Mouse (Mus musculus): ENCODE measurements at regions not wholly inside any gene's neighbourhood (a gene's known extent, or its start where the extent isn't known, plus 50 kb on each side); places are given as distances from the start of the nearest gene placed in this dataset.

DNA sequence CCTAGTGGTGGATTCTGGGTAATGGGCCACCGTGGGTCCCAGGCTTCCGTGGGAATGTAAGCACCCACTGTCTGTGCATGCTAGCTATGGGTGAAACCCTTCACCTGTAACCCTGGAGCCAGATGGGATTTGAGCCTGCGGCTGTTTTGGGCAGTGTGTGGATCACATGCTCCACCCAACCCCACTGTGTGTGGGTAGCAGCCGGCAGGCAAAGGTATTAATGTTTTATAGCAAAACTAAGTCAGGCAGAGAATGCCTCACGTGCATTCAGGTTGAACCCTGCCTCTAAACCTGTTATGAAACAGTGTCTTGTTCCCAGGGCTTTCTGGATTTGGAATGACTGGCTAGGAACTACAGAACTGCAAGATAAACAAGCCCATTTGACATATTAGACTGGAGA is 66.0 kb downstream of the Gadd45g start:
- 0 out of 2 replicates have a peak, but pooled peaks cover under 1% of the 10 kb centered on the region for H3K4me1 ChIP-seq (ENCODE audit: control insufficient read depth, insufficient read depth, low read length)

DNA sequence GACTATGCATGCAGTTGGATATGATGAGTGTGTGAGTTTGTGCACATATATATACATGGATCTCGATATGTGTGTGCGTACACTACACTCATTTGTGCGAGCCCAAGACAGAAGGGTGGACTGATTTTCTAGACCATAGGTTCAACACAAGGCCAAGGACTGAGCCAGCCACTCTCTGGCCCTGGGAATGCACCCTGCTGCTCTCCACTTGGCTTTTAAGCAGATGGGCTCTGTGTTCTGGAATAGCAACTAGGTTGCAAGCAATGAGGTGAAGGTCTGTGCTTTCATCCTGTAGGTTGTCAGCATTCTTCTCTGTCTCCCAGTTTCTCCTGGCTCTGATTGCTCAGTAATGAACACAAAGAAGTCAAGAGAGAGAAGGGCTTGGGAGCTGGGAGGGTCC is 66.5 kb downstream of the Gadd45g start:
- TF ChIP-seq CTCF (IDR thresholded peaks at IDR 0.05; ENCODE audit: insufficient read depth, low read depth, low read length) (no peak), POLR2A (IDR thresholded peaks at IDR 0.05; ENCODE audit: insufficient read depth, low read depth, low read length) (no peak)
- 95% methylated on average over 3 of the region's 3 CpGs for WGBS
- Histone ChIP-seq H3K4me1 (ENCODE audit: control insufficient read depth, insufficient read depth, low read length) (peaks cover 3% of the 10 kb centered on the region; the same call in 1 of the 2 replicates), H3K27ac (ENCODE audit: insufficient read depth, low read depth, low read length) (no peak overlapping the region), H3K4me3 (ENCODE audit: insufficient read depth, low read depth, low read length) (no peak overlapping the region)

More for the DNA sequence above, 66.0 kb downstream of the Gadd45g start:
- H3K27ac ChIP-seq (ENCODE audit: insufficient read depth, low read depth, low read length): no peak overlapping the region
- no peak overlapping the region for H3K4me3 ChIP-seq (ENCODE audit: insufficient read depth, low read depth, low read length)
- 90% methylated on average over 5 of the region's 5 CpGs for WGBS
- TF ChIP-seq POLR2A (IDR thresholded peaks at IDR 0.05; ENCODE audit: insufficient read depth, low read depth, low read length) (no peak), CTCF (IDR thresholded peaks at IDR 0.05; ENCODE audit: insufficient read depth, low read depth, low read length) (no peak)

DNA sequence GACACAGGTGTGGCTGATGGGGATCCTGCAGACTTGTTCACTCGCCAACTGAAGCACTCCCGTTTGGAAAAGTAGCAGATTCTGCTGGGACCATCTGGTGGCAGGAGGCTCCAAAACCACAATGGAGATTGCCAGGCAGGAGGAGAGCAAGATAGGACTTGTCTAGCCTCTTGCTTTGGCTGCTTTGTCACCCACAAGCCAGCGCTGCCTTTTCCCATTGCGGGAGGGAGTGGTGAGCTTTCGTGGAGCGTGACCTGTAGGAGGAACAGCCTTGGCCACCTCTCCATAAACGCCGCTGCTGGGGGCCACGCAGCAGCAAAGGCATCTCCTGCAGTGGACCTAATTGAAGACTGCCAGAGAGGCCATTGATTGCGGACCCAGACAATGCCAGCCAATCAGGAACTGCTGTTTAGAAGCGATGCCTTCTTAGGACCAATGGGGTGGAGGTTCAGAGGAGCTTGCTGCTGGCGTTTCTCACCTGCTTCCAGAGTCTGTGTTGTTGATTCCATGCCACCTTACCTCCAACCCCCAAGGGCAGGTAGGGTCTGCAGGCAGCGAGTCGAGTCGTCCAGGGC is 70.3 kb downstream of the Gadd45g start:
- H3K4me3 ChIP-seq (ENCODE audit: insufficient read depth, low read depth, low read length): no peak overlapping the region
- peaks cover 27% of the 10 kb centered on the region for H3K4me1 ChIP-seq (ENCODE audit: control insufficient read depth, insufficient read depth, low read length)
- no peak overlapping the region for H3K27ac ChIP-seq (ENCODE audit: insufficient read depth, low read depth, low read length)
- no peak for TF ChIP-seq POLR2A (IDR thresholded peaks at IDR 0.05; ENCODE audit: insufficient read depth, low read depth, low read length)
- TF ChIP-seq CTCF (IDR thresholded peaks at IDR 0.05; ENCODE audit: insufficient read depth, low read depth, low read length): no peak
- WGBS: 56% methylated on average over 15 of the region's 15 CpGs

DNA sequence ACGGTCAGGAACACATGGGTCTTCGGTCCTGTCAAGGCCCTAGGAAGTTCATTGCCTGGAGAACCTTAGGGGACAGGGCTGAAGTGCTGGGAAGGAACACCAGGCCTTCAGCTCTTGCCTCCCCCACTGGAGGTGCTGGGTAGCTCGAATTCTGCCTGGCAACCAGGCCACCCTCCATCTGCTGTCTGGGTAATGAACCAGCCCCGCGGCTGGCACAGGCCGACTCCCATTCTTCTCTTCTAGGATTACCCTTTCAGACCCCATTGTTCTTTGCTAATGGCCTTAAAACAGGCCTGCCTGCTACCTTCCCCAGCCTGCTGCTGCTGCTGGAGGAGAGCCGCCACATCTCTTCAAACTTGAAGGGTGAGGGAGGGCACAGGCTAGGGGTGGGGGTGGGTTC is 71.2 kb downstream of the Gadd45g start:
- H3K27ac ChIP-seq (ENCODE audit: insufficient read depth, low read depth, low read length): no peak overlapping the region
- no peak overlapping the region for H3K4me3 ChIP-seq (ENCODE audit: insufficient read depth, low read depth, low read length)
- WGBS: 66% methylated on average over 7 of the region's 7 CpGs
- H3K4me1 ChIP-seq (ENCODE audit: control insufficient read depth, insufficient read depth, low read length): peaks cover 27% of the 10 kb centered on the region
- no peak for TF ChIP-seq CTCF (IDR thresholded peaks at IDR 0.05; ENCODE audit: insufficient read depth, low read depth, low read length)
- no peak for TF ChIP-seq POLR2A (IDR thresholded peaks at IDR 0.05; ENCODE audit: insufficient read depth, low read depth, low read length)

DNA sequence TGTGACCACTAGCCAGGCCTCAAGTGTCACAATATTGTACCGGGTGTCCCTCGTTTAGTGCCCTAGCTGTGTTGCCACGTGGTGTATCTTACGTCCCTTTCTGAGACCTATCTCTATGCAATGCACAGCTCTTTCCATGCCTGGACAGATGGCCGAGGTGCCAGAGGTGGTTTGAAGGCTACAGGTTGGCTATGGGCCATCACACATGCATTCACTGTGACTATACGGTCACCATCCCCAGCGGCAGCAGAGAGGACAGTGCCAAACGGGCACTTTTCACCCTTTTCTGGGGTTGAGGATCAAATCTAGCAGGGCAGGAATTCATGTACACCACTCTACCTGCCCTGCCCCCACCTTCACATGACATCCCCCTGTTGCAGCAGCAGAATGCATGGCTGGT is 71.6 kb downstream of the Gadd45g start:
- TF ChIP-seq CTCF (IDR thresholded peaks at IDR 0.05; ENCODE audit: insufficient read depth, low read depth, low read length) (no peak), POLR2A (IDR thresholded peaks at IDR 0.05; ENCODE audit: insufficient read depth, low read depth, low read length) (no peak)
- 74% methylated on average over 8 of the region's 8 CpGs for WGBS
- no peak overlapping the region for H3K27ac ChIP-seq (ENCODE audit: insufficient read depth, low read depth, low read length)
- no peak overlapping the region for H3K4me3 ChIP-seq (ENCODE audit: insufficient read depth, low read depth, low read length)
- H3K4me1 ChIP-seq (ENCODE audit: control insufficient read depth, insufficient read depth, low read length): peaks cover 27% of the 10 kb centered on the region

DNA sequence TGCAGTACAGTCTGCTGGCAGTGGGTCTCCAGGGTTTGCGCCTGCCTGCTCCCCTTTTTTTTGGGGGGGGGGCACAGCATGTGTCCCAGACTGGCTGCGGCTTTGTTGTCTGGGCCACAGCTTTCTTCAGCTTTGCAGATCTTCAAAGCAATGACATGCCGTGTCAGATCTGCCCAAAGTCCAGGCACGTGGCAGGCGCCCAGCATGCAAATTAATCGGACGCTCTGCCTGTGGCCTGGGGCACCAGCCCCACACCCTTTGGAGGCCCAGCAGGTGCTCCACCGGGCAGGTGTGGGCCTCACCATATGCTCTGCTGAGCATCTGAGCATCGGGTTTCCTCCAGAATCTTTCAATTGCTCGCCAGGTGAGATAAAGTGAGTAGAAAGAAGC is 72.3 kb downstream of the Gadd45g start:
- no peak for TF ChIP-seq POLR2A (IDR thresholded peaks at IDR 0.05; ENCODE audit: insufficient read depth, low read depth, low read length)
- TF ChIP-seq CTCF (IDR thresholded peaks at IDR 0.05; ENCODE audit: insufficient read depth, low read depth, low read length): no peak
- WGBS: 79% methylated on average over 10 of the region's 10 CpGs
- peaks cover 27% of the 10 kb centered on the region for H3K4me1 ChIP-seq (ENCODE audit: control insufficient read depth, insufficient read depth, low read length)
- no peak overlapping the region for H3K4me3 ChIP-seq (ENCODE audit: insufficient read depth, low read depth, low read length)
- H3K27ac ChIP-seq (ENCODE audit: insufficient read depth, low read depth, low read length): no peak overlapping the region

DNA sequence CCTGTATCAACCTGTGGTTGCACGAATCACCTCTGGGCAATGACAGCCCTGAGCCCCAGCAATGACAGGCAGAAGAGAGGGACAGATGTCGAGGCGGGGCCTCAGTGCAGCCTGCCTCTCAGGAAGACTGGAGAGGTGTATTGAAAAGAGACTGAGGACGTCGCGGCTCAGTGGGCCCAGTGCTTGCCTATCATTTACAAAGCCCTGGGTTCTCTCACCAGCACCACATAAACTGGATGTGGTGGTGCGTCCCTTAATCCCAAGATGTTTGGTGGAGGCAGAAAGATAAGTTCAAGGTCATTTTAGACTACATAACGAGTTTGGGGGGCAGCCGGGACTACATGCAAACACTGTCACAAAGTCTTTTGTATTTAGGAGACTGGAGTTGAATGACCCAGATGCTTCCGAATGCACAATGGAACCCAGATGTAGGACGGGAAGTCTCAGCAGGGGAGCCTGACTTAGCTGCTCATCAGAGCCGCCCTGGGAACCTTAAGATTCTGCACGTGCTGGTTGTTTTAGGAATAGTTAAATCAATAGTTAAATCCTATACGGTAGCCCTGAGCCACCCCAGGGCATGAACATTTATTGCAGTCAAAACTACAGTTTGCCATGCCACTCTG is 72.8 kb downstream of the Gadd45g start:
- peaks cover 27% of the 10 kb centered on the region for H3K4me1 ChIP-seq (ENCODE audit: control insufficient read depth, insufficient read depth, low read length)
- H3K4me3 ChIP-seq (ENCODE audit: insufficient read depth, low read depth, low read length): no peak overlapping the region
- no peak overlapping the region for H3K27ac ChIP-seq (ENCODE audit: insufficient read depth, low read depth, low read length)
- 71% methylated on average over 14 of the region's 14 CpGs for WGBS
- TF ChIP-seq POLR2A (IDR thresholded peaks at IDR 0.05; ENCODE audit: insufficient read depth, low read depth, low read length): no peak

DNA sequence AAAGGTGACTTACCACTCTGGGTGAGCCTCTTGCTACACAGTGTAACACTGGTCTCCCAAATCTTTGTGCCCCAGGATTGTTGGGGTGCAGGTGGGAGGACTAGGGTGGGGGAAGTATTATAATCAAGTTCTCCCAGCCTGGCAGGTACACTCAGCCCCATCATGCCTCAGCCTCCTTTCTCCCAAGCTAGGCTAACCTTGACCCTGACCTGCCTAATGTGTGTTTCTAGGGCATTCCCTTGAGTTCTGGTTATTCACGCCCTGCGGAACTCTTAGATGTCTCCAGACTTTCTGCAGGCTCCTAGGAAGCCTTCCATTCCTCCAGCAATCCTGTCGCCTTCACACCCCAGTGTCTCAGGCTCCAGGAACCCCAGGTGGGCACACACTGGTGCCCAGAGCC is 73.5 kb downstream of the Gadd45g start:
- H3K4me1 ChIP-seq (ENCODE audit: control insufficient read depth, insufficient read depth, low read length): peaks cover 27% of the 10 kb centered on the region
- H3K4me3 ChIP-seq (ENCODE audit: insufficient read depth, low read depth, low read length): no peak overlapping the region
- TF ChIP-seq POLR2A (IDR thresholded peaks at IDR 0.05; ENCODE audit: insufficient read depth, low read depth, low read length) (no peak), CTCF (IDR thresholded peaks at IDR 0.05; ENCODE audit: insufficient read depth, low read depth, low read length) (no peak)
- 81% methylated on average over 3 of the region's 3 CpGs for WGBS
- no peak overlapping the region for H3K27ac ChIP-seq (ENCODE audit: insufficient read depth, low read depth, low read length)

DNA sequence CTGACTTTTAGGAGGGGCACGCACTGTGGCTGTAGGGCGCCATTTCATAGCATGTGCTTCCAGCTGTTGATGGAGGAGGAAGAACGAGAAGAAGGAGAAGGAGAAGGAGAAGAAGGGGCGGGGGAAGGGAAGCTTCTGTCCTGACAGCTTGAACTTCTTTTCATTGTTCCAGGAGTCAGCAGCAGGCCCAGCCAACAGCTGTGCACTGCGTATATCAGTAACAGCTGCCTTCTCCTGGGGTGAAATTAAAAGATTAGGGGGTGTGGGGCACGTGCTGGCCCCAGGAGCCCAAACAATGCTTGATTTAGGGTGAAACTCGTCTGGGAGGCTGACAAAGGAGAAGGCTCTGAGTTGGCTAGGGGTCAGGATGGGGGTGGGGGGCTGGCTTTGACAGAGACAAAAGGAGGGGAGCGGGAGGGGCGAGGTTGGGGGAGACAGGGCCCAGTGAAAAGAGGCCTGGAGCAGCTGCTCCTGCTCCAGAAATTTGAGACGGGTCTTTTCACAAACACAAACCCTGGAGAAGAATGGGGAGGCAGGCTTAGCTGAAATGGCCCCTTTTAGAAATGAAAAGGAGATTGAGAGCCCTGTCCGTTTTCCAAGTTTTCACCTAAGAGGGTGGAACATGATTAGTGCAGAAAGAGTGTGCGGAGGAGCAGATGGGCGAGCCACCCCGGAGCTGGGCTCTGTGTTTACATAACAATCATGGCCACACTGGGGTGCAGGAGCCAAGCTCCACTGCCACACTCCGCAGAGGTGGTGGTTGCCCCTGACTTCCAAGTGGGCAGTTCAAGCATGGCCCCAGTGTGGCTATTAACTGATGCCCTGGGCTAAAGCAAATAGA is 74.3 kb downstream of the Gadd45g start:
- no peak overlapping the region for H3K4me3 ChIP-seq (ENCODE audit: insufficient read depth, low read depth, low read length)
- peaks cover 27% of the 10 kb centered on the region for H3K4me1 ChIP-seq (ENCODE audit: control insufficient read depth, insufficient read depth, low read length)
- TF ChIP-seq CTCF (IDR thresholded peaks at IDR 0.05; ENCODE audit: insufficient read depth, low read depth, low read length) (no peak), POLR2A (IDR thresholded peaks at IDR 0.05; ENCODE audit: insufficient read depth, low read depth, low read length) (no peak)
- H3K27ac ChIP-seq (ENCODE audit: insufficient read depth, low read depth, low read length): no peak overlapping the region
- WGBS: 43% methylated on average over 15 of the region's 15 CpGs

All from olfactory bulb, adult 2 months (tissue).